Mouse (Mus musculus) heart, postnatal 4 days (tissue): ENCODE data around the gene Cisd3. TPM values are rescaled to one million over a fixed set of nuclear protein-coding genes. Genes with fewer than 3 reads are reported as not detected.
"Not testable (repeated sequence)": the region's sequence is repeated elsewhere in the genome, so short reads cannot be mapped to it uniquely, and the experiment has no call there.

ENCODE experiments used
- DNase-seq: peaks from one replicate; pipeline ENCODE4 v3.0.0; 2021
- microRNA-seq, 2 experiments: library from miRNA; unstranded; fragments of <30 nt; microRNA quantifications; one replicate each; pipeline ENCODE4 v1.2.0; 2021 to 2022
- total RNA-seq, 2 experiments: library from RNA; stranded (reverse); gene quantifications; 2 replicates each; pipeline ENCODE4 v1.2.3; 2021

Cisd3 gene
- total RNA-seq, 2 experiments from 2014 or later: 96.7 to 98.0 TPM

DNA sequence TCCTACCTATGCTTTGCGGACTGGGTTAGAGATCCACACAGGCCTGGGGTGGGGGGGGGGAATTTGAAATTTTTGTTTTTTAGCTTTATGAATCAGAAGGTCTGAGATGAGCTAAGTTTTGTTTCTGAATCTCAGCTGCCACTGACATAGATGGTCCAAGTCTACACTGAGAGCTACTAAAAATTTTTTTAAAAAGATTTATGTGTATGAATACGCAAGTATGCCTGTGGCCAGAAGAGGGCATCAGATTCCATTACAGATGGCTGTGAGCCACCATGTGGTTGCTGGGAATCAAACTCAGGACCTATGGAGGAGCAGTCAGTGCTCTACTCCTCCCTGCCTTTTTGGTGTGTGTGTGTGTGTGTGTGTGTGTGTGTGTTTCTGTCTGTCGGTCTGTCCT lies 28.7 kb downstream of the Cisd3 start:
- DNase-seq: no peak

DNA sequence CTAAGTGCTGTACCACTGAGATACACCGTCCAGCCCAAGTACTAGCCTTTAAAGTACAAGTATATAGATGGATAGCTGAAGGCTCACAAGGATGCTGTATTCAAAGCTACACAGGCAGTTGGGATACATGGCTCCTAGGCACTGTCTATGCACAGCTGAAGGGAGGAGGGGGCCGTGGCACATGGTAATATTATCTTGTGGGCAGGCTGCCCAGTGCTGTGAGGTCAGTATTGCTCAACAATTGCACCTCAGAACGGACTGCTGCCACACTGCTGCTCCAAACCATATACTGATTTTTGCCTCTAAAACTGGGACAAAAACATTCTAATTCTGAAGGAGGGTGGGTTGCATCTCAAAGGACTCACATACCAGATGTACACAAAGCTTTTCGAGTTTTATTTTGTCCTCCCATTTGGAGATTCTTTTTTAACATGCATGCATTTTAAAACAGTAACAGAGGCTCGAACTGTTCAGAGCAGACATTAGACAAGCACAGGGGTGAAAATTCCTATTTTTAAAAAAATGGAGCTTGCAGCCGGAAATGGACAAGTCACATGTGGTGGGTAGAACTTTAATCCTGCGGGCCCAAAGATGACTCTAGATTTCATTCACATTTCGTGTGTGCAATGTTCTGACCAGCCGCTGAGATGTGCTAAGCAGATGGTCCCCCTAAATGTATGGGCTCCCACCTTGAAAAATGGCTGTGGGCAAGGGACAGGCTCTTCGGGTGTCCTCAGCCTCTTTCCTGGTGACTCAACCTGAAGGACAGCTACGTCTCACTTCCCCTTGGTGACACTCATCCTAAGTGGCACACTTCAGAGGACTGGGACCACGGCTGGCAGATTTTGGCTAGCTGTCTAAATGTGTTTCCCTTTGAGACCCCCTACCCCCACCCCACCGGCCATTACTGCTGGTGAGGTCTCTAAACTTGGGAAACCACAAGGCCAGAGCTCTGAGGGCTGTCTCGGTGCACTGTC lies 29.4 kb downstream of the Cisd3 start:
- peak; percentile 60 for DNase-seq

DNA sequence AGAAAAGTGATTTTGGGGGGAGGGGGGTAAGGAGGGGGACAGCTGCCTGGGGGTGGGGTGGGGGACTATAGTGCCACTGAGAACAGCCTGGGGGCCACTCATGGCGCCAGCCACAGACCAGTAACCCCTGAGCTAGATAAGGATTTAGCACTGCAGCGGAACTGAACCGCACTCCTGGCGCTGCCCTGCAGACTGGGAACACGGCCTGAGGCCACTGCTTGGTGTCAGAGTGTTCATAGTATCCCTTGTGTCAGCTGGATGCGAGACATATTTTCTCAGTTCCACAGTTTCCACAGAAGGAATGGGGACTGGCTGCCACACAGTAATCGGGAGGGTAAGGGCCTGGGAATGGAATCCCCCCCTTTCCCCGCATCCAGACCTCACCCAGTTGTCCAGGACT lies 30.4 kb downstream of the Cisd3 start:
- DNase-seq: no peak

DNA sequence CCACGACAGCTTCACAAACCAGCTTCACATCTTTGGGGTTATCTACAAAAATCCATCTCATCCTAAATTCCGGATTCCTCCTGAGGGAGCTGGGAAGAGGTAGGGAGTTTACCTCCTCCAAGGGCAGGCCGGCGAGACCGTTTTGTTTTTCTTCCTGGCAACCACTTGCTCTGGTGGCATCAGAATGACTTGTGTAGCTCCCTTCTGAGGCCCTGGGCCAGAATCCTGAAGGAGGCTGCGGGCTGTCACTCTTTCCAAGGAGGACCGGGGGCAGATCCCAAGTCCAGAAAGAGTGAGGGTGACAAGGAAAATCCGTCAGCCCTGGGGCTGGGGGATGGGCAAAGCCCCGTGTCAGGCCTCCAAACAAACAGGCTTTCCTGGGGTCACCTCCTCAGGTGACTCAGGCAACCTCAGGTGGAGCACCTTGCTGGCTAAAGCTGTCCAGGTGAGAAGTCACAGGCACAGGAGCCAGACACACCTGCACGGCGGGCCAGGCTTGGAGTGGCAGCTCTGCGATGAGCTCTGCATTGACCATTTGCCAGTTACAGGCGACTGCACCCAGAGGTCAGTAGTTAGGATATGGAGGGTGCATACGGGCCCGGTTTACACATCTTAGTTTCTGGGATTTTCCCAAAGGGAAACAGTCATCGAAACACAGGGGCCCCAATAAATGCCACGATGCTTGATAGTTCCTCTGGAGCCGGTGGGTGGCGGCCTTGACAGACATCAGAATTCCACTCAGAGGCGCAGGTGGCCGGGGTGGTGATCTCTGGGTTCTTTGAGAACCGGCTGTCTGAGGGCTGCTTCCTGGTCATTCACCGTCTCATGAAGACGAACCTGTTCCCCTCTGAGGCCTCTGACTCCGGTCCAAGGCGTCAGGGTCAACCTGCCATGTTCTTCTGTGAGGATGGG lies 32.0 kb downstream of the Cisd3 start:
- no peak for DNase-seq

DNA sequence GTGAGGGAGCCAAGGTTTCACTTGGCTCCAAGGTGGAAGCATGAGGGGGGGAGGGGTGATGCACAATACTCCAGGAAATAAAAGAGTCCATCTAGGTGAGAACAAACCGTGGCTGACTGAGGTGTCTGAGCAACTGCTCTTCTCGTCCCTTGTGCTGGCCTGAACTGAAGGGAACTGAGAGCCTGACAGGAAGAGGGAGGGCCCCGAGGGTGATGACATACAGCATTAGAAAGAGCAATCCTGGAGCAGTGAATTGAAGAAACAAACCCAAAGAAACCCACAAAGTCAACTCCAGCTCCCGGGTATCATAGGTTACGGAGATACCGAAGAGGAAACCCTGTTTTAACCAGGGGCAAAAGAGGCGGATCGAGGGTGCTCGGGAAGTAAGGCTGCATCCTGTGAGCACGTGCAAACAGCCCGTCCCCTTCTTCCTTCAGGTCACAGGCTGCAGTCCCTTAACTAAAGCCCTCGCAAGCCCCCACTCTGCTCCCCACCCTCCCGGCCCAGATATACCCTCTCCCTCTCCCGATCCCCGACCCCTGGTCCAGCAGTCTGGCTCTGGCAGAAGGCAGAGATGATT lies 32.7 kb downstream of the Cisd3 start:
- no peak for DNase-seq

DNA sequence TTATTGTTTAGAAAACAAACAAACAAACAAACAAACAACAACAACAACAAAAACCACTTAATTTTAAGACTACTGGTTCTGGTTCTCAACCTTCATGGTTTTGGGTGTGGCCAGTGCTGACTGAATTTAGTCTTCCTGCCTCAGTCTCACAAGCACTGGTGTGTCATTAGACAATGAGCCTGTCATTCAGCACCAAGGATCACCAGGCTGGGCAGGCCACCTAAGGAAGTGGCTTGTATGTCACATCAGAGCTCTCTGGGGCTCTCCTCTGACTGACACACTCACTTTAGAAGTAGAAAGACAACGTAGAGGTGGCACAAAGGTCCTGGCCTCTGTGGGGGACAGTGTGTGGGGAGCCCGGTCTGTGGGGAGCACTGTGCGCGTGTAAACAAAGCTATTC lies 33.4 kb downstream of the Cisd3 start:
- DNase-seq: no peak

DNA sequence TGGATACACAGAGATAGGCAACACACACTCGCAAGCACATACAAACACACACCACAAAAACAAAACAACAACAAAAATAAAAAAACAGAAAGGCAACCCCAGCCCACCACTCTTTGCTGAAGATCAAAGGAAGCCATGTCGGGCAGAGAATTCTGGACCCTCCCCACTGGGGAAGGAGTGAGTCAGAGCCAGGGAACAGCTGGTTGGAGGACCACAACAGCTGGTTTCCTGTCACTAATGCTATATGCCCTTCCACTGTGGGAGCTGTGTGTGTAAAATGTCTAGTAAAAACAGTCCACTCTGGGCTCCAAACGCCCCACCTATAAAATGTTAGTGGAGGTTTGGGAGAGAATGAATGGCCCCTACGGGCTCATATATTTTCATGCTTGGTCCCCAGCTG lies 35.7 kb downstream of the Cisd3 start:
- no peak for DNase-seq

DNA sequence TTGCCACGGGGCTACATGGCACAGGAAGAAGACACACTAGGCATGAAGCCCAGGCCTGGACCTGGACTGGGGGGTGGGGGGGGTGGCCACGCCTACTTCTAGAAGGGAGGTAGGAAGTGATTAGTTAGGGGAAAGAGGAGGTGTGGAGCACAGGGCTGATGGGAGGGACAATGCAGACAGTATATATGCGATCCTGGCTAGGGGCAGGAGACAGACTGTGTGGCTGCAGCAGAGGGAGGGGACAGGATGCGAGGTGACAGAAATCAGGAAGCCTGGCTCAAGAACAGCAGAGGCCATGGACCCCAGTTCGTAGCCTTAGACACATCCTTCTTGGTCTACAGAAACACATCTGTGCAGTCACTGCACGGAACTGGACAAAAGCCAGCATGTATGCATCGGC lies 38.1 kb downstream of the Cisd3 start:
- DNase-seq: no peak

DNA sequence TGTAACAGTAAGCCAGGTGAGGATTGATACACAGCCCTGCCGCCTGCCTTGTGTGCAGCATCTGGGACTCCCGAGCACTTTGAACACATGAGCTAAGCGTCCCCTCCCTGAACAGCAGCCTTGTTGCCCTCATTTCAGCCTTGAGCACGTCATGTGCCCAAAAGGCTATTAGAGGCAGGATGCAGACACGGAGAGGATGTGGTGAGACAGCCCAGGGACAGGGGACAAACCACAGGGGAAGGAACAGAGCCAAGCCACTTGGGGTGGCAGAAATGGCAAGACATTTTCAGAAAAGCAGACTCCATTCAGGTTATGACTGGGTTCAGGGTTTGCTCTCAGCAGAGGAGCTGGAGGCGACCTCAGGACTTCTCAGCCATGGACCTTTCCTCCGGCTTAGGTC lies 42.7 kb downstream of the Cisd3 start:
- DNase-seq: no peak

DNA sequence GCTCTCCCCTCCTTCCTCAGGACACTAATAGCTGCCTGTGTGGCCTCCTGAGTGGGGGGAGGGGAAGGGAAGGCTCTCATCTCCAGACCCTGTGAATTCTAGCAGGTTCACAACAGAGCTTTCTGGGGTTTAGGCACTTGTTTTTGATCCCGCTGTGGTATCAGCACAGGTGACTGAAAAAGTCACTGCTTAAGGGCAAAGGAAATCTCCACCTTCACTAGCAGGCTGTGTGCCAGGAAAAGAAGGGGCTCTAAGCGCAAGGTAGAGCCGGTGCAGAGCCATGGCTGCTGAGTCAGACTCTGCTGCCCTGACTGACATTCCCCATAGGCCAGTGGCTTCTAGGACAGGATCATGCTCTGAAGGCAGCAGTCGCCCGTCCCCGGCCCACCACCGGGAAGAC lies 43.1 kb downstream of the Cisd3 start:
- DNase-seq: no peak

DNA sequence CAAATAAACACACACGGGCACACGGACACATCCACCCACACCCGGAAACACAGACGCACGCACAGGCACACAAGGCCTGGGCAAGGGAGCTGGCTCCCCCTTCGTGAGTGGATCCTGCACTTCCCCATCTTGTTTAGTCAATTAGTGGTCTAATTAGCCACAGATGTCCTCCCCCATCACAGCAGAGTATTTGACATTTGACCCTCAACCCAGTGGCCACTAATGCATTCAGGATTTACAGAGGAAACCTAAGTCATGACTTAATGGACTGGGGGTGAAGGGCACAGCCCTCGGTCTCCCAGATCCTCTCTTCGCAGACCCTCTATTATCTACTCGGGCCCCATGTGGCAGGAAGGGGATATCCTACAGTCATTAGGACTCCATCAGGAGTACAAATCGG lies 48.1 kb downstream of the Cisd3 start:
- DNase-seq: no peak

DNA sequence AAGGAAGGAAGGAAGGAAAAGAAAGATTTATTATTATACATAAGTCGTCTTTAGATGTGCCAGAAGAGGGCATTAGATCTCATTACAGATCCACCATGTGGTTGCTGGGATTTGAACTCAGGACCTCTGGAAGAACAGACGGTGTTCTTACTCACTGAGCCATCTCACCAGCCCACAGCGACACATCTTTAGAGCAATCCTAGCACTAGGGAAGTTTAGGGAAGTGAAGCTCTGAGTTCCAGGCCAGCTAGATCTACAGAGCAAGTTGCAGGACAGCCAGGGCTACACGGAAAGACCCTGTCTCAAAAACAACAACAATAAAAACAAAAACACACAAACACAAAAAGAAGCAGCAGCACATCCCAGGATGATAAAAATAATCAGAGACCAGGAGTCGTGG lies 49.2 kb downstream of the Cisd3 start:
- DNase-seq: not testable (repeated sequence)

DNA sequence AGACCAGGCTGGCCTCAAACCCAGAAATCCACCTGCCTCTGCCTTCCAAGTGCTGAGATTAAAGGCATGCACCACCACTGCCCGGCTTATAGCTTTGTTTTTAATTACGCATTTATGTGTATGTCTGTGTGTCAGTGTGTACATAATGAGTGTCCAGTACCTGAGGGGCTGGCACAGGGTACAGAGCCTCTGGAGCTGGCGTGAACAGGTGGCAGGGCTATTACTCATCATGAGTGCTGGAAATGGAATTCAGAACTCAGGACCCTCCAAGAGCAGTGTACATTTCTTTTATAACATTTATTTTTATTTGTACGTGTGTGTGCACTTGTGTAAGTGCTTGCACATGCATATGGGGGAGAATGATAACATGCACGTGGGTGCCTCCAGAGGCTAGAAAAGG lies 51.0 kb downstream of the Cisd3 start:
- no peak for DNase-seq

DNA sequence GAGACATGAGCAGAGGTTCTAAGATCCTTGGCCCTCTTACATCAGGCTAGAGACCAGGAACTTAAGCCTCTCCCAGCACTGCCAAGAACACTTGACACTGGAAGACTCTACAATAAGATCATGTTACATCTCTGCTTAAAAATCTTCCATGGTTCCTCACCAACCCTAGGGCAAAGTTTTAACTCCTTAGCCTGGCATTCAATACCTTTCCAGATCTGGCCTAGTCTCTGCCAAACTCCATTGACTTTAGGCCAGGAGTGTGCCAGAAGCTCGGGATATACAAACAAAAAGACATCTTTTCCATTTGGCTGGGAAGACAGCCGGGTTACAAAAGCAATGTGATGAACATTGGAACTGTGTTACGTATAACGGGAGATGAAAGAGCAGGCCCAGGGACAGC lies 52.0 kb downstream of the Cisd3 start:
- DNase-seq: no peak

Small RNA genes within 50 kb of the gene (microRNA-seq; reads per million reads assigned to microRNA genes)
- gene Gm24158 (0.35 to 0.61 reads per million in 2 experiments), gene Mir6927 (0.61 to 1.0 reads per million in 2 experiments)

Other genes starting within 250 kb of the Cisd3 start
- not detected for gene 4933428G20Rik, start 185.5 kb upstream of the Cisd3 start, total RNA-seq
- under 1 TPM; 0.12 to 0.23 TPM for gene Srcin1, start 109.6 kb upstream of the Cisd3 start, total RNA-seq
- gene Epop, start 56.1 kb upstream of the Cisd3 start, total RNA-seq: 1 to 10 TPM; 1.4 TPM
- 10 to 100 TPM; 50.2 to 51.1 TPM for gene Mllt6, start 22.4 kb upstream of the Cisd3 start, total RNA-seq
- 10 to 100 TPM; 31.3 to 31.8 TPM for gene Pcgf2, start 14.7 kb downstream of the Cisd3 start, total RNA-seq
- 100 to 1,000 TPM; 186 to 196 TPM for gene Psmb3, start 17.6 kb downstream of the Cisd3 start, total RNA-seq
- 10 to 100 TPM; 19.8 to 21.5 TPM for gene Pip4k2b, start 58.9 kb downstream of the Cisd3 start, total RNA-seq
- gene Cwc25, start 80.7 kb downstream of the Cisd3 start, total RNA-seq: 10 to 100 TPM; 10.8 to 11.7 TPM
- under 1 TPM in 1 of 2 experiments, not detected in 1; 0.45 TPM for gene 1700001P01Rik, start 90.1 kb downstream of the Cisd3 start, total RNA-seq
- gene Rpl23, start 96.6 kb downstream of the Cisd3 start, total RNA-seq: 100 to 1,000 TPM; 738 to 764 TPM
- gene Lasp1, start 113.2 kb downstream of the Cisd3 start, total RNA-seq: 10 to 100 TPM; 73.3 to 74.4 TPM
- gene B230217C12Rik, start 155.0 kb downstream of the Cisd3 start, total RNA-seq: under 1 TPM; 0.77 to 0.79 TPM
- gene Fbxo47, start 198.3 kb downstream of the Cisd3 start, total RNA-seq: 1 to 10 TPM in 1 of 2 experiments, under 1 TPM in 1; 0.79 to 1.2 TPM